Mouse (Mus musculus): Measurements from ENCODE around the gene Wfdc16. TPM values are rescaled to one million over a fixed set of nuclear protein-coding genes. Genes with fewer than 3 reads are reported as not detected.
"Not testable (repeated sequence)": the region's sequence is repeated elsewhere in the genome, so short reads cannot be mapped to it uniquely, and the experiment has no call there.

Gene Wfdc16
- polyA plus RNA-seq, 1 experiment from 2014 or later = not detected

- no peak for ATAC-seq (replicated peaks; ENCODE audit: low FRiP score)
- no peak overlapping the region for H3K9ac ChIP-seq (ENCODE audit: low read depth, low read length)
- no peaks in the 10 kb centered on the region for H3K27me3 ChIP-seq (replicated peaks; ENCODE audit: control insufficient read depth, insufficient read depth, low read length)
- H3K9me3 ChIP-seq (ENCODE audit: control insufficient read depth, low read length) = no peaks in the 10 kb centered on the region
- no peak for DNase-seq (ENCODE audit: low spot score)
- H3K27ac ChIP-seq (ENCODE audit: low read depth, low read length) = no peak overlapping the region
- H3K4me2 ChIP-seq = no peak overlapping the region
- 86% methylated on average over 3 of the region's 3 CpGs for WGBS
- no peaks in the 10 kb centered on the region for H3K4me1 ChIP-seq (replicated peaks; ENCODE audit: control insufficient read depth, insufficient read depth, low read length)
- H3K4me3 ChIP-seq (ENCODE audit: low read depth, low read length) = no peak overlapping the region
- H3K36me3 ChIP-seq (ENCODE audit: control insufficient read depth, insufficient read depth, low read length) = no peaks in the 10 kb centered on the region
These were observed 23.2 kb downstream of the Wfdc16 start for GRCm38 (mm10) chr2:164615386-164615785.

GRCm38 (mm10) chr2:164613471-164613870 lies 25.1 kb downstream of the Wfdc16 start, which contains the start of the genes Wfdc6b and Wfdc8:
Gene Wfdc6b (plus strand): TSS chr2:164613522.
Gene Wfdc8 (minus strand): TSS chr2:164613626.
- not testable (repeated sequence) for H3K4me2 ChIP-seq; DNase-seq (ENCODE audit: low spot score); H3K9me3 ChIP-seq (ENCODE audit: control insufficient read depth, low read length); H3K4me3 ChIP-seq (ENCODE audit: low read depth, low read length); H3K27ac ChIP-seq (ENCODE audit: low read depth, low read length); ATAC-seq (replicated peaks; ENCODE audit: low FRiP score); H3K4me1 ChIP-seq (replicated peaks; ENCODE audit: control insufficient read depth, insufficient read depth, low read length); H3K27me3 ChIP-seq (replicated peaks; ENCODE audit: control insufficient read depth, insufficient read depth, low read length); H3K36me3 ChIP-seq (ENCODE audit: control insufficient read depth, insufficient read depth, low read length); H3K9ac ChIP-seq (ENCODE audit: low read depth, low read length)
- 61% methylated on average over 8 of the region's 8 CpGs for WGBS

- DNase-seq (ENCODE audit: low spot score) = no peak
- Histone ChIP-seq H3K27me3 (replicated peaks; ENCODE audit: control insufficient read depth, insufficient read depth, low read length) (no peaks in the 10 kb centered on the region), H3K4me1 (replicated peaks; ENCODE audit: control insufficient read depth, insufficient read depth, low read length) (no peaks in the 10 kb centered on the region), H3K36me3 (ENCODE audit: control insufficient read depth, insufficient read depth, low read length) (no peaks in the 10 kb centered on the region), H3K4me3 (ENCODE audit: low read depth, low read length) (no peak overlapping the region), H3K9me3 (ENCODE audit: control insufficient read depth, low read length) (no peaks in the 10 kb centered on the region), H3K9ac (ENCODE audit: low read depth, low read length) (no peak overlapping the region), H3K4me2 (no peak overlapping the region), H3K27ac (ENCODE audit: low read depth, low read length) (no peak overlapping the region)
- WGBS = 79% methylated on average over 6 of the region's 6 CpGs
- no peak for ATAC-seq (replicated peaks; ENCODE audit: low FRiP score)
These were observed 29.8 kb downstream of the Wfdc16 start for GRCm38 (mm10) chr2:164608781-164609180.

- Histone ChIP-seq H3K4me1 (replicated peaks; ENCODE audit: control insufficient read depth, insufficient read depth, low read length) (no peaks in the 10 kb centered on the region), H3K4me3 (ENCODE audit: low read depth, low read length) (no peak overlapping the region), H3K9ac (ENCODE audit: low read depth, low read length) (no peak overlapping the region), H3K27me3 (replicated peaks; ENCODE audit: control insufficient read depth, insufficient read depth, low read length) (no peaks in the 10 kb centered on the region), H3K27ac (ENCODE audit: low read depth, low read length) (no peak overlapping the region), H3K4me2 (no peak overlapping the region), H3K9me3 (ENCODE audit: control insufficient read depth, low read length) (no peaks in the 10 kb centered on the region), H3K36me3 (ENCODE audit: control insufficient read depth, insufficient read depth, low read length) (no peaks in the 10 kb centered on the region)
- DNase-seq (ENCODE audit: low spot score) = no peak
- WGBS = 87% methylated on average over 8 of the region's 8 CpGs
- ATAC-seq (replicated peaks; ENCODE audit: low FRiP score) = no peak
These were observed 34.2 kb downstream of the Wfdc16 start for GRCm38 (mm10) chr2:164604411-164604810.

- no peak overlapping the region for H3K4me3 ChIP-seq (ENCODE audit: low read depth, low read length)
- no peaks in the 10 kb centered on the region for H3K4me1 ChIP-seq (replicated peaks; ENCODE audit: control insufficient read depth, insufficient read depth, low read length)
- no peaks in the 10 kb centered on the region for H3K9me3 ChIP-seq (ENCODE audit: control insufficient read depth, low read length)
- H3K27ac ChIP-seq (ENCODE audit: low read depth, low read length) = no peak overlapping the region
- H3K36me3 ChIP-seq (ENCODE audit: control insufficient read depth, insufficient read depth, low read length) = no peaks in the 10 kb centered on the region
- no peaks in the 10 kb centered on the region for H3K27me3 ChIP-seq (replicated peaks; ENCODE audit: control insufficient read depth, insufficient read depth, low read length)
- H3K4me2 ChIP-seq = no peak overlapping the region
- H3K9ac ChIP-seq (ENCODE audit: low read depth, low read length) = no peak overlapping the region
- ATAC-seq (replicated peaks; ENCODE audit: low FRiP score) (no peak), DNase-seq (ENCODE audit: low spot score) (no peak)
- WGBS = 87% methylated on average over 3 of the region's 3 CpGs
These were observed 35.1 kb downstream of the Wfdc16 start for GRCm38 (mm10) chr2:164603482-164603881.

GRCm38 (mm10) chr2:164600179-164600578 lies 38.4 kb downstream of the Wfdc16 start:
- Histone ChIP-seq H3K27ac (ENCODE audit: low read depth, low read length) (no peak overlapping the region), H3K27me3 (replicated peaks; ENCODE audit: control insufficient read depth, insufficient read depth, low read length) (no peaks in the 10 kb centered on the region), H3K4me1 (replicated peaks; ENCODE audit: control insufficient read depth, insufficient read depth, low read length) (no peaks in the 10 kb centered on the region), H3K9me3 (ENCODE audit: control insufficient read depth, low read length) (no peaks in the 10 kb centered on the region), H3K4me2 (no peak overlapping the region), H3K4me3 (ENCODE audit: low read depth, low read length) (no peak overlapping the region), H3K36me3 (ENCODE audit: control insufficient read depth, insufficient read depth, low read length) (no peaks in the 10 kb centered on the region), H3K9ac (ENCODE audit: low read depth, low read length) (no peak overlapping the region)
- no peak for DNase-seq (ENCODE audit: low spot score)
- ATAC-seq (replicated peaks; ENCODE audit: low FRiP score) = no peak
- 66% methylated on average over 3 of the region's 3 CpGs for WGBS

- Histone ChIP-seq H3K4me2 (no peak within 1 kb of the TSS), H3K9me3 (ENCODE audit: control insufficient read depth, low read length) (no peaks in the 10 kb centered on the region), H3K4me3 (ENCODE audit: low read depth, low read length) (no peak within 1 kb of the TSS), H3K36me3 (ENCODE audit: control insufficient read depth, insufficient read depth, low read length) (no peaks in the 10 kb centered on the region), H3K4me1 (replicated peaks; ENCODE audit: control insufficient read depth, insufficient read depth, low read length) (no peaks in the 10 kb centered on the region), H3K27ac (ENCODE audit: low read depth, low read length) (no peak within 1 kb of the TSS), H3K9ac (ENCODE audit: low read depth, low read length) (no peak within 1 kb of the TSS), H3K27me3 (replicated peaks; ENCODE audit: control insufficient read depth, insufficient read depth, low read length) (no peaks in the 10 kb centered on the region)
- ATAC-seq (replicated peaks; ENCODE audit: low FRiP score) (no peak), DNase-seq (ENCODE audit: low spot score) (no peak)
- 71% methylated on average over 4 of the region's 4 CpGs for WGBS
These were observed 45.1 kb downstream of the Wfdc16 start, which contains the start of gene Eppin for GRCm38 (mm10) chr2:164593494-164593893. Gene Eppin (minus strand): TSS chr2:164593594.

- H3K36me3 ChIP-seq (ENCODE audit: control insufficient read depth, insufficient read depth, low read length) = no peaks in the 10 kb centered on the region
- H3K9ac ChIP-seq (ENCODE audit: low read depth, low read length) = no peak overlapping the region
- DNase-seq (ENCODE audit: low spot score) (no peak), ATAC-seq (replicated peaks; ENCODE audit: low FRiP score) (no peak)
- H3K4me1 ChIP-seq (replicated peaks; ENCODE audit: control insufficient read depth, insufficient read depth, low read length) = no peaks in the 10 kb centered on the region
- no peak overlapping the region for H3K4me3 ChIP-seq (ENCODE audit: low read depth, low read length)
- WGBS = 9% methylated on average over 4 of the region's 4 CpGs
- no peak overlapping the region for H3K4me2 ChIP-seq
- H3K27me3 ChIP-seq (replicated peaks; ENCODE audit: control insufficient read depth, insufficient read depth, low read length) = no peaks in the 10 kb centered on the region
- H3K27ac ChIP-seq (ENCODE audit: low read depth, low read length) = no peak overlapping the region
- no peaks in the 10 kb centered on the region for H3K9me3 ChIP-seq (ENCODE audit: control insufficient read depth, low read length)
These were observed 46.6 kb downstream of the Wfdc16 start for GRCm38 (mm10) chr2:164592014-164592413.

GRCm38 (mm10) chr2:164585025-164585725 lies 53.4 kb downstream of the Wfdc16 start, which contains the start of gene Wfdc6a:
Gene Wfdc6a (minus strand): TSS chr2:164585447.
- H3K9me3 ChIP-seq (ENCODE audit: control insufficient read depth, low read length); H3K27me3 ChIP-seq (replicated peaks; ENCODE audit: control insufficient read depth, insufficient read depth, low read length); H3K27ac ChIP-seq (ENCODE audit: low read depth, low read length); H3K36me3 ChIP-seq (ENCODE audit: control insufficient read depth, insufficient read depth, low read length); H3K4me2 ChIP-seq; H3K9ac ChIP-seq (ENCODE audit: low read depth, low read length); H3K4me3 ChIP-seq (ENCODE audit: low read depth, low read length); DNase-seq (ENCODE audit: low spot score); H3K4me1 ChIP-seq (replicated peaks; ENCODE audit: control insufficient read depth, insufficient read depth, low read length); ATAC-seq (replicated peaks; ENCODE audit: low FRiP score): not testable (repeated sequence)
- 67% methylated on average over 13 of the region's 13 CpGs for WGBS

Measured in liver, embryonic 11.5 days (tissue).